ENCODE assay signal across 8 mouse cellular contexts in the genomic region with DNA sequence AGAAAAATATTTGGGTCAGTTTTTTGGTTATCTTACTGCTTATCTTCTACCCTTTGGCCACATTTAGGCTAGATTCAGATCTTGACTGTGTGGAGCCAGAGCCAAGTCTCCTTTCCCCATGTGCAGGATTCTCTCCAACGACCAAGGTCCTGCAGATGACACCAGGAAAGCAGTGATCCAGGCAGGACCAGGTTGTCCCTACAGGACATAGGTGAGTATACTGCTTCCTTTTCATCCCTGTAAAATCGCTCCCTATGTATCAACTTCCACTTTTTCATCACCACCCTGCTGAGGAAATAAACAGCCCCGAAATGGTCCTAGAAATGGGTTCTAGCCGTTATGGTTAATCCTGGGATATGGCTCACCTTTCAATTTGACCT. TPM values are rescaled to one million over a fixed set of nuclear protein-coding genes. Genes with fewer than 3 reads are reported as not detected.
DNase-seq lines count a peak whose midpoint lies in the region; ATAC-seq and TF ChIP-seq lines count a peak whose summit lies in the region.

No protein-coding gene starts in this region.

- peaks cover 40% of the 10 kb centered on the region for H3K4me1 ChIP-seq in heart, postnatal 0 days (ENCODE audit: control insufficient read depth, insufficient read depth)
- peaks cover 23% of the 10 kb centered on the region for H3K4me1 ChIP-seq in bone marrow macrophage, adult 2 months (ENCODE audit: control insufficient read depth, insufficient read depth, low read length)
- H3K4me1 ChIP-seq in hindbrain, embryonic 13.5 days (replicated peaks) = peaks cover 49% of the 10 kb centered on the region
- H3K4me1 ChIP-seq in midbrain, embryonic 12.5 days = peaks cover 50% of the 10 kb centered on the region

- DNase-seq in heart, postnatal 0 days (ENCODE audit: low spot score) = no peak
- DNase-seq in heart, adult 8-10 months (ENCODE audit: low spot score) = no peak
- no peak for DNase-seq in left cerebral cortex, adult 9 months (ENCODE audit: low spot score in 2 of 2)
- no peak for DNase-seq in embryo, embryonic 10.5 days (ENCODE audit: low spot score)
- DNase-seq in spleen, postnatal 10 days (ENCODE audit: low spot score in 2 of 2) = no peak

- H3K9ac ChIP-seq in heart, postnatal 0 days (replicated peaks; ENCODE audit: low read depth, low read length) = no peak overlapping the region
- no peak overlapping the region for H3K9ac ChIP-seq in hindbrain, embryonic 13.5 days
- peak overlapping the region; percentile 96; the same call in 1 of the 2 replicates for H3K9ac ChIP-seq in midbrain, embryonic 12.5 days (replicated peaks)

- no peak for TF ChIP-seq POLR2A in bone marrow macrophage, adult 2 months (IDR thresholded peaks at IDR 0.05; ENCODE audit: borderline replicate concordance, low read depth, low read length)

- ATAC-seq in heart, postnatal 0 days (ENCODE audit: insufficient read depth, low read depth) = no peak
- no peak for ATAC-seq in hindbrain, embryonic 13.5 days (ENCODE audit: low FRiP score)
- ATAC-seq in midbrain, embryonic 12.5 days (ENCODE audit: low FRiP score, low read depth) = no peak

- no peaks in the 10 kb centered on the region for H3K9me3 ChIP-seq in heart, postnatal 0 days (replicated peaks; ENCODE audit: control insufficient read depth, low read length)
- H3K9me3 ChIP-seq in hindbrain, embryonic 13.5 days = no peaks in the 10 kb centered on the region
- H3K9me3 ChIP-seq in midbrain, embryonic 12.5 days = no peaks in the 10 kb centered on the region

- 25% methylated on average over 4 of the region's 4 CpGs for WGBS in heart, postnatal 0 days
- WGBS in hindbrain, embryonic 13.5 days = 20% methylated on average over 4 of the region's 4 CpGs
- WGBS in midbrain, embryonic 12.5 days = 19% methylated on average over 4 of the region's 4 CpGs

- TF ChIP-seq EP300 in heart, postnatal 0 days (IDR thresholded peaks at IDR 0.05; ENCODE audit: low read depth) = no peak

- H3K27me3 ChIP-seq in heart, postnatal 0 days (ENCODE audit: control insufficient read depth, insufficient read depth, low read length) = no peaks in the 10 kb centered on the region
- H3K27me3 ChIP-seq in hindbrain, embryonic 13.5 days = no peaks in the 10 kb centered on the region
- no peaks in the 10 kb centered on the region for H3K27me3 ChIP-seq in midbrain, embryonic 12.5 days

- no peak overlapping the region for H3K4me2 ChIP-seq in heart, postnatal 0 days (ENCODE audit: low read depth, low read length)
- H3K4me2 ChIP-seq in hindbrain, embryonic 13.5 days = 0 out of 2 replicates have a peak overlapping the region, but pooled peaks have one; percentile 15
- H3K4me2 ChIP-seq in midbrain, embryonic 12.5 days (replicated peaks) = peak overlapping the region; percentile 71

- H3K27ac ChIP-seq in heart, postnatal 0 days (ENCODE audit: low read depth) = no peak overlapping the region
- H3K27ac ChIP-seq in bone marrow macrophage, adult 2 months (ENCODE audit: insufficient read depth, low read depth, low read length) = no peak overlapping the region
- H3K27ac ChIP-seq in hindbrain, embryonic 13.5 days = no peak overlapping the region
- H3K27ac ChIP-seq in midbrain, embryonic 12.5 days (replicated peaks) = no peak overlapping the region

- TF ChIP-seq CTCF in heart, postnatal 0 days (IDR thresholded peaks at IDR 0.05; ENCODE audit: low read depth) = no peak
- no peak for TF ChIP-seq CTCF in bone marrow macrophage, adult 2 months (IDR thresholded peaks at IDR 0.05; ENCODE audit: low read depth, low read length)

- H3K36me3 ChIP-seq in heart, postnatal 0 days (replicated peaks; ENCODE audit: control insufficient read depth, insufficient read depth, low read length) = 0 out of 2 replicates have a peak, but pooled peaks cover 5% of the 10 kb centered on the region
- H3K36me3 ChIP-seq in hindbrain, embryonic 13.5 days = no peaks in the 10 kb centered on the region
- no peaks in the 10 kb centered on the region for H3K36me3 ChIP-seq in midbrain, embryonic 12.5 days

- H3K4me3 ChIP-seq in heart, postnatal 0 days (ENCODE audit: low read depth, low read length) = peak overlapping the region; percentile 92
- peak overlapping the region; percentile 87 for H3K4me3 ChIP-seq in bone marrow macrophage, adult 2 months (ENCODE audit: insufficient read depth, low read length)
- peak overlapping the region; percentile 99 for H3K4me3 ChIP-seq in hindbrain, embryonic 13.5 days
- peak overlapping the region; percentile 99 for H3K4me3 ChIP-seq in midbrain, embryonic 12.5 days

RNA-seq across cellular contexts. Expression of a gene that starts 4.9 kb away (rescaled TPM):
- total RNA-seq in heart, postnatal 0 days (2014; rRNA removed; ENCODE audit: low replicate concordance) = 15.8 and 16.7 TPM in 2 replicates
- 7.2 and 7.7 TPM in 2 replicates for polyA plus RNA-seq in heart, postnatal 0 days (2015; fragmentation: Nextera tagmentation; extraction: Ambion mirVana)
- total RNA-seq in heart, adult 8-10 months (2022) = 10 to 100 TPM; 21.3 to 22.8 (median 22.1) TPM
- polyA plus RNA-seq in bone marrow macrophage, adult 2 months (2012; ENCODE audit: insufficient read depth, insufficient read length, missing spikeins) = 49.0 and 52.9 TPM in 2 replicates
- polyA plus RNA-seq in hindbrain, embryonic 13.5 days (2015; fragmentation: Nextera tagmentation; extraction: Ambion mirVana) = 12.6 and 13.4 TPM in 2 replicates
- 14.1 and 16.0 TPM in 2 replicates for polyA plus RNA-seq in midbrain, embryonic 12.5 days (2016; fragmentation: Nextera tagmentation; extraction: Ambion mirVana)

RNA-seq across cellular contexts. Expression of a gene that starts 13.2 kb away (rescaled TPM):
- 19,517 and 23,614 TPM in 2 replicates for total RNA-seq in heart, postnatal 0 days (2014; rRNA removed; ENCODE audit: low replicate concordance)
- polyA plus RNA-seq in heart, postnatal 0 days (2015; fragmentation: Nextera tagmentation; extraction: Ambion mirVana) = 9,758 and 9,784 TPM in 2 replicates
- total RNA-seq in heart, adult 8-10 months (2022) = 1,000 to 10,000 TPM; 7,887 to 9,725 (median 8,934) TPM
- polyA plus RNA-seq in bone marrow macrophage, adult 2 months (2012; ENCODE audit: insufficient read depth, insufficient read length, missing spikeins) = 483 and 528 TPM in 2 replicates
- 2,105 and 2,130 TPM in 2 replicates for polyA plus RNA-seq in hindbrain, embryonic 13.5 days (2015; fragmentation: Nextera tagmentation; extraction: Ambion mirVana)
- 1,976 and 1,998 TPM in 2 replicates for polyA plus RNA-seq in midbrain, embryonic 12.5 days (2016; fragmentation: Nextera tagmentation; extraction: Ambion mirVana)

RNA-seq across cellular contexts. Expression of a gene that starts 37.5 kb away (rescaled TPM):
- 48.4 and 59.2 TPM in 2 replicates for total RNA-seq in heart, postnatal 0 days (2014; rRNA removed; ENCODE audit: low replicate concordance)
- 209 and 211 TPM in 2 replicates for polyA plus RNA-seq in heart, postnatal 0 days (2015; fragmentation: Nextera tagmentation; extraction: Ambion mirVana)
- 100 to 1,000 TPM in 1 of 4 experiments, 10 to 100 TPM in 3; 77.8 to 104 (median 91.6) TPM for total RNA-seq in heart, adult 8-10 months (2022)
- 152 and 160 TPM in 2 replicates for polyA plus RNA-seq in bone marrow macrophage, adult 2 months (2012; ENCODE audit: insufficient read depth, insufficient read length, missing spikeins)
- 440 and 454 TPM in 2 replicates for polyA plus RNA-seq in hindbrain, embryonic 13.5 days (2015; fragmentation: Nextera tagmentation; extraction: Ambion mirVana)
- 545 and 553 TPM in 2 replicates for polyA plus RNA-seq in midbrain, embryonic 12.5 days (2016; fragmentation: Nextera tagmentation; extraction: Ambion mirVana)
